Mouse (Mus musculus) CD4-positive, CD25-positive, alpha-beta regulatory T cell, adult 4 months (primary cell): ENCODE data around the gene Tm2d1. TPM values are rescaled to one million over a fixed set of nuclear protein-coding genes. Genes with fewer than 3 reads are reported as not detected.
"Not testable (repeated sequence)": the region's sequence is repeated elsewhere in the genome, so short reads cannot be mapped to it uniquely, and the experiment has no call there.

Experiments
- ATAC-seq: one replicate; pipeline ENCODE4 v1.8.0; 2017
- polyA plus RNA-seq, 2 experiments: library from polyadenylated mRNA; unstranded; fragments of 100-300 nt; shearing (Covaris generic); gene quantifications; one replicate each; pipeline ENCODE4 v1.2.1; 2017

The Tm2d1 gene
- 10 to 100 TPM; 30.2 to 42.1 TPM for polyA plus RNA-seq

DNA sequence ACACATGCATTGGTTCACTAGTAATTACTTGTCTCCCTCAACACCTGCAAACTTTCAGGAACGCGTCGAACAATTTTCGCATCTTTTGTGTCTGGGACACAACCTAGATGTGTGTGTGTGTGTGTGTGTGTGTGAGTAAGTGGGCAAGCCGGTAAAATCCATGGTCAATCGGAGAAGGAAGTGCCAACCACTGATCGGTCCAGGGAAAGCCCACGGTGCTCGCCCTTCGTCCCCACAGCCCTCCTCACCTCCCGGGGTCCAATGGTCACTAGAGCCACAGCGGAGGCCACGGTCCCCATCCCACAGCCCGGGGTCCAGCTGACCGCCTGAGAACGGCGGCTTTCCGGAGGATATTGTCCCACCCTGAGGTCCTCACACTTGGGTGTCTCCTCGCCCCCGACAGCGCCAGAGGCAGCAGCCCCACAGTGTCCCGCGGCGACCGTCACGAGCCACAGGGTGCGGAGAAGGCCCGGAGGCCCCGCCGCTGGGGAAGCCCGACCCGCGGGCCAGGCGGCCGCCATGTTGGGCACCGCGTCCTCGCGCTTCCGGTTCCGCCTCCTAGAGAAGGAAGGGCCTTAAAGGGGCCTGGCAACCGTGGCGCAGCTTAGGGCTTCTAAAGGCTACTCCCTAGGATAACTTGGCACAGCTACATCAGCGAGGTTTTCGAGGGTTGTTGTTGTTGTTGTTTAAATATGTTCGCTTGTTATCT, at the start of gene Tm2d1:
Tm2d1 (minus strand) TSS at position 591 of the 709 bp plus-strand sequence.
- ATAC-seq, result peak; percentile 98

DNA sequence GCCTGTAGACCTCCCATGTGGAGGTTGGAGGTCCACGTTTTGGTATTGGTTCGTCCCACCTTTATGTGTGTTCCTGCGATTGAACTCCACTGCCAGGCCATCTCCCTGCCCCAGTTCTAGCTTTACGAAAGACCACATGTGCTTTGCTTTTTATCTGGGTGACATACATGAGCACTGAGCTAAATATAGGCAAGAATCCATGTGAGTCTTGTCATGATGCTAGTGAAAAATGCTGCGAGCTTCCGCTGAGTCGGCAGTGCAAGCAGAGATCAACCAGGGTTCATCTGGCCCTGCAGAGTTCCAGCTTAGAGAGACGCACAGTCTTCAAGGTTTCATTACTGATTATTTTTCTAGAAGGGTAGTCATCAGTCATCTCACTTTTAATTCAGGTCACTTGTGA, 45.3 kb upstream of the Tm2d1 start:
- no peak for ATAC-seq

DNA sequence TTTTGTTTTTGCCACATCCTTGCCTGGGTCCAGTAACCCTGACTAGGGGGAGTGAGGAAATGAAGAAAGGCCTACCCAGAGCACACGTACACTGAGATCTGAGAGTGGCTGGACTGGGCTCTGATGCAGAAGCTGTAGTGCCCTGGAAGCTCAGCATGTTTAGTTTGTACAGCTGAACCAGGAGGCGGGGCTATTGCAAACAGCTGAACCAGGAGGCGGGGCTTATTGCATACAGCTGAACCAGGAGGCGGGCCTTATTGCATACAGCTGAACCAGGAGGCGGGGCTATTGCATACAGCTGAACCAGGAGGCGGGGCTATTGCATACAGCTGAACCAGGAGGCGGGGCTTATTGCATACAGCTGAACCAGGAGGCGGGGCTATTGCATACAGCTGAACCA, 32.0 kb upstream of the Tm2d1 start:
- not testable (repeated sequence) for ATAC-seq

DNA sequence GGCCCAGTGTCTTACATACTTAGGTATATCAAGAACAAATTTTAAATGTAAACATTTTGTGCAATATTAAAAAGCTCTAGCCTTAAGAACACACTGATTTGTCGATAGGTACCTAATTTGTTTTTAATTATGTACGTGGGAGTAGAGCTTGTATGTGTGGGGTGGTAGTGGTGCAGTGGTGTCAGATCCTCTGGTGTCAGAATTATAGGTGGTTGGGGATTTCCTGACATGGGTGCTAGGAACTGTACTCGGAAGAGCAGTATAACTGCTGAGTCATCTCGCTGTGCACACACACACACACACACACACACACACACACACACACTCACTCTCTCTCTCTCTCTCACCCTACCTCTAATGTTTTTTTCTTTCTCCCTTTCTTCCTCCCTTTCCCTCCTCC, 25.3 kb upstream of the Tm2d1 start:
- ATAC-seq, result peak; percentile 53

DNA sequence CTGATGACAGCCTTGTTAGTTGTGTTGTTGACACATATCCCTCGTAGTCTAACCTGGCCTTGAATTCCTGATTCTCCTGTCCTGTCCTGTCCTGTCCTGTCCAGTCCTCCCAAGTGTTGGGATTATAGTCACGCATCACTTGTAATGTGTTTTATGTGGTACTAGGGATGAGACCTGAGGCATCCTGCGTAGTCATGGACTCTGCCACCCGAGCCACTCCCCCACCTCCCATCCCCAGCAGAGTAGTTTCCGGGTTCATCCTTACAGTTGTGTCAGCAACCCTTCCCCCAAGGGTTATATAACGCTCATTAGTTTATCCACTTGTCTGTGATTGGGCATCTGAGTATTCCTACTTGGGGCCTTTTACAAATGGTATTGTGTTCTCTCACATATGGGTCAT, 21.3 kb upstream of the Tm2d1 start:
- no peak for ATAC-seq

DNA sequence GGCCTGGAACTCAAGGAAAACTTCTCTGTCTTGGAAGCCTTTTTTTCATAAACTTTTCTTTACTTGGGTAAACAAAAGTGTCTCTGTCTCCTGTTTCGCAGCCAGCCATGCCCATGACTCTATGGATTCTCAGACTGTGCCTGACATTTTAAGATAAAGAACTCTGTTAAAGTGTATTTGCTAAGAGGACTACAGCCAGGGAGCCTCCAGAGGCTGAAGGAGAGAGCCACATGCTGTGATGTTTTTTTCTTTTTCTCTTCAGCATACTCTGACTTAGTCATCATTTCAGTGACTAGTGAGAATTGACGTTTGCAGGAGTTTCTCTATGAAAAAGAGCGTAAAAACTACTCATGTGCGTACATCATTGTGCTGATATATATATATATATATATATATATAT, 20.4 kb upstream of the Tm2d1 start:
- no peak for ATAC-seq

DNA sequence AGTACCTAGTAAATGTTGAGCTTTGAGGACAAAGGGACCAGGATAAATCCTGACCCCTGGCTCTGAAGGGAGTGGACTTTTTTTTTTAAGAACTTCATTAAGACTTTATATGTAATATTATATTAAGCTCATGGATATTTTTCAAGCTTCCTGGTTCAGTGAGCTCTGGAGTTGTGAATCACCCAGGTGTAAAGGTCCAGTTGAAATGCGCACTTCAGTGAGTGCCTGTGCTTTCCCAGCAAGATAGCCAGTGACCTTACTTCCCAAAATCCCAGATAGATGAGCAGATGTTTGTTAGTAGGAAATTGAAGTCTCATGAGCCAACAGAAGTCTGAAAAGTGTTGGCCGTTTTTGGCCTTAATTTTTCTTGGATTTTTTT, 18.5 kb upstream of the Tm2d1 start:
- ATAC-seq, result no peak

DNA sequence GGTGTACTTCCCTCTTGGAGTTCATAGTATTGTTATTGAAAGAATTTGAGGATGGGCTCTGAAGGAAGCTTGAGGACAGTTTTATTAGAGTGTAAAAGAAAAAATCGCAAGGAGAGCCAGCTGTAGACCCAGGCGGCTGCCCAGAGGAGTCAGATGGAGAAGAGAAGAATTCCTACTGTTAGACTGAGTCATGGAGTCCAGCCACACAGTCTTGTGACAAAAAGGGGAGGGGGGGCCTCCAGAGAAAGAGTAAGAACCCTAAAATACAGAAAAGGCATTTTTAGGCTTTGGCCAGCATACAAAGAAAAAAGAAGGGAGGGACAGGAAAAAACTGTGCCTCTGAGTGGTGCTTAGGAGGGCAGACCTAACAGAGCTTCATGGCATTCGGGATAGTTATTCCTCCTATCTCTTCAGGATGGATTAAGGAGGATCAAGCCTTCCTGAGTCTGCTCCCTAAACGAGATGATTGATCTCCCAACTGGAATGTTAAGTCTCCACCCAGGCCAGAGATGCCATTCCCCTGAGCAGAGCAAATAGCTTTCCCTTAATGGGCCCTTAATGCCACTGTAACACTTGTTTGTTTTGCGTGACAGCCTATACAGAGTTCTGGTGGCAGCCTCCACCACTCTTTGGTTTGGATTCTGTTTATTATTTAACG, 17.9 kb upstream of the Tm2d1 start:
- no peak for ATAC-seq

DNA sequence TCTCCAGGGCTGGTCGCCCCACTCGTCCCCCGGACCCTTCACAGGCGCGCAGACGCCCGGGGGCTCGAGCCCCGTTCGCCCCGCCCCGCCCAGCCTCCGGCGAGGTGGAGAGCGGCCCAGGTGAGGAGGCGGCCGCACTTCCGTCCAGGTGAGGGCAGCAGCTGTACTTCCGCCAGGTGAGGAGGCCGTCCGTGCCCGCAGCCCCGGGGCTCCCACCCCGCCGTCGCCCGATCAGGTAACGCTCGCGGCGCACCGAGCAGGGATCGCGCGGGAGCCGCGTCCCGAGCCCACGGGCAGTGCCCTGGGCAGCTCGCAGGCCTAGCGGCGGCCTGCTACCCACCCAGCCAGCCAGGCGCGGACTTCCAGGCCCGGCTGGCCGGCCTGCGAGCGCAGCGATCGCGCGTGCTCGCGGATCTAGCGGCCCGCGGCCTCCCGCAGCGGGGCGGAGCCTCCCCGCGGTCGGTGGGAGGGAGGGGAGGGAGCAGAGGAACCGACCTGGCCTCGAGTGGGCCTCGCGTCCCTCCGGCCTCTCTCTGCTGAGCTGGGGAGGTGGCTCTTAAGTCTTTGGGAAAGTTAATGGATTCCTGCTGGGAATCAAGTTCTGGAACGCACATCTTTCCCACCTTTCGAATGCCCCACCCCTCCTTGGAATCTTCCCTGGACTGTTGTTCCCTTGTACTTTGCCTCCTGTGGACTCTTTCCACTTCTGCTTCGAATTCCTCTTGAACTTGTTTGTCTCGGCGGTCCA, 12.8 kb upstream of the Tm2d1 start, which contains the start of gene Patj:
Patj (plus strand) TSS at position 96 of the 748 bp plus-strand sequence.
- ATAC-seq, result peak; percentile 75

DNA sequence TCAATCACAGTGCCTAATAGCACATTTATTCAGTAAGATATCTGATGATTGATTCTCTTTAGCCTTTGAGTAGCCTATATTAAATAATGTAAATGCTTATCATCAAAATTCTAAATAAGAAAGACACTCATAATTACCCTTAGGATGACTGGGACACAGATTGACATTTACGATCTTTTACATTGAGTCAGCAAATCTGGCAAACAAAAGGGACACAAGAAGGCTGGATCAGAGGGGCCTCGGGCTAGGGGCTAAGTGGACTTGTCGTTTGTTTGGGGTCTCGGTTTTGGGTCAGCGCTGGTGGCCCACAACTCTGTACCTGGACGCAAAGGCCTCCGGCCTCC, 12.2 kb upstream of the Tm2d1 start:
- ATAC-seq, result peak; percentile 16

DNA sequence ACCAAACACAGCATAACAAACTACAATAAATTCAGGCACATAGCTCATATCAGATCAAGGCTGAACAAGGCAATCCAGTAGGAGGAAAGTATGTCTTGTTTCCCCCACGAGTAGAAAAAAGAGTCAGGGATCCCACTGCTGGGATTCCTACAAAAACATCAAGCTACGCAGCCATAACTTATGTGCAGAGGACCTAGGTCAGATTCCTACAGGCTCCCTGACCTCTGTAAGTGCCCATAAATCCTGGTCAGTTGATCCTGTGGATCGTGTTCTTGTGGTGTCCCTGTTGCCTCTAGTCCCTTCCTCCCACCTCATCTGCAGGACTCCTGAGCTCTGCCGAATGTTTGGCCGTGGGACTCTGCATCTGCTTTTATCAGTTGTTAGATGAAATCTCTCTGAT, 1.9 kb upstream of the Tm2d1 start:
- ATAC-seq, result no peak

DNA sequence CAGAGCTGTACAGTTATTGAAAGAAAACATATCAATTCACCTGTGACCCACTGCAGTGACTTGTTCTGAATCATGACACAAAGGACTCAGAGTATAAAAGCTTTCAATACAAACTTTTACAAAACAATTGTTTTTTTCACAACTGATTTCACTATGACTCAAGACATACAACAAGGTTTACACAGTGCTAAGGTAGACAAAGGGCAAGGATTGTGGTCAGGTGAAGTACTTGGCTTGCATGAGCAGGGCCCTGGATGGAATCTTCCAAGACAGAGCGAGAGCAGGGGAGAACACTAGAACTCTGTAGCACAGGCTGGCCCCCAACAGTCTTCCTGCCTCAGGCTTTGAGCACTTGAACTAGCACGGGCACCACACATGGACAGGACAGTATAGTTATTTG, 6.2 kb downstream of the Tm2d1 start:
- ATAC-seq, result no peak

DNA sequence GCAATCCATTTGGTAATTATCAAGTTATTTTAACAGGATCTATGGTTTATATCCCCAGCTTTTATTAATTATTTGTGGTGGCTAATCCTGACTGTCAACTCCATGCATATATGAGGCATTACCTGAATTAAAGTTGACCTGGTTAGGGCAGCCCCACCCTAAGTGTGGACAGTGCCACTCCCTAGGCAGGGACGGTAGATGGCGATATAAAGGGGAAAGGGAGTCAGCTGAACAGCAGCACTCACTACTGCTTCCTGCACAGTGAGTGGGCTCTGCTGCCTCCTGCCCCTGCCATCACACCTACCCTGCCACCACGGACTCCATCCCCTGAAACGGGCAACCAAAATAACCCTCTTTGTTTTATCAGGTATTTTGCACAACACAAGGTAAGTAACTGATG, 7.7 kb downstream of the Tm2d1 start:
- peak; percentile 43 for ATAC-seq

DNA sequence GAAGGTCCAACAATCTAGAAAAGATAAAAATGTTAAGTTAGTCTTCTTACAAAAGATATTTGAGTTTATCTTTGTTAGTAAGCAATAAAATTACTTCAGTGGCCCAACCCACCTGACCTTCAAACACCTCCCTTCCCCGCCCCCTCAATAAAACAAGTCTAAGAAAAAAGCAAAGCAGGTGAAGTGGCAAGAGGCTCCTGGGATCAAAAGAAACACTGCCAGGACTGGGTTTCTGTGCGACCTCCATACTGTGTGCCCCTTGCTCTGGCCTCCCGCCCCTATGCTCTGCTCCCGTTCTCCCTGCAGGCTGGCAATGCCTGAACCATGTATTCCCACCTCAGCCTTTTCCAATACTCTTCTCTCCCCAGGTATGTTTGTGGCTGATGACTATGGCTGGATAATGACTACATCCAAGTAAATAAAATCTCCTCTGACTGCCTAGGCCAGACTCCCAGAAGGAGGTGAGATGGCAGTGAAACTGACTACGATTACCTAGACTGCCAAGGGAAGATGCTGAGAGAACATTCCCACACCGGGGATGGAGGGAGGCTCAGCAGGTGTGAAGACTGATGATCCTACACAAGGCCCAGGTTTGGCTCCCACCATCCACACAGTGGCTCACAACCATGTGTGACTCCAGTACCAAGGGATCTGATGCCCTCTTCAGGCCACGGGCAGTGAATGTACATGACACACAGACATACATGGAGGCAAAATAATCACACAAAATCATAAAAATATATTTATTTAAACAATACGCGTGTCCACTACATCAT, 24.9 kb downstream of the Tm2d1 start:
- no peak for ATAC-seq

DNA sequence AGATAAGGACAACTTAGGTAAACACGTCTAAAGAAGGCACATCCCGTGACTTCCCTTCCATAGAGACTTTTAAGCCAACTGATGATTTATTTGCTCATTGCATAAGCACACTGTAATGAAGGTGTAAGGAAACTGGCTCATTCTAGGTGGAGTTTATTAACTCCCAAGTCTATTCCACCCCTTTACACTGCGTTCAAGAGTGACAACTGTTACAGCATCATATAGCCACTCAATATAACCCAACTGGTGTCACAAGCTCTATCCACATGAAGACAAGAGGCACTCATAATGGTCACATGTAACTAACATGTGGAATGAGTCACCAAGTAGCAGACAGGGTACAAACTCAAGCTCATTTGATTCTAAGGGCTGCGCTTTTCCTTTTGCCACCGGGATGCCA, 34.5 kb downstream of the Tm2d1 start:
- no peak for ATAC-seq

DNA sequence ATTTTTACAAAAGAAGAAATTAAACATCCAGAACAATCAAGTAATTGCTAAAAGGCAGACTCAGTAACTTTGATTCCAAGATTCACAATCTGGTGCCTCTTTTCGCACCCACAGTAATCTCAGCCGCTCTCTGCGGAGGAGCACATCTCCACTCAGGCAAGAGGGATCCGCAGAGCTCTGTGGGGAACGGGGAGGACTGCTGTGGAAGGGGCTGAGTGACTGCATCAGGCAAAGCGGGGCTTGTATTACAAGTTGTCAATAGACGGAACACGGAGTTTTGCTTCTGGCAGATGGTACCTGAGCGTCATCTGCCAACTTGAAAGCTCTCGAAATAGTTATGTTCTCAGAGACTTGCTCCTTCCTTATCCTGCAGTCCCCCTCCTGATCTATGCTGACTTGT, 37.3 kb downstream of the Tm2d1 start:
- ATAC-seq, result no peak

DNA sequence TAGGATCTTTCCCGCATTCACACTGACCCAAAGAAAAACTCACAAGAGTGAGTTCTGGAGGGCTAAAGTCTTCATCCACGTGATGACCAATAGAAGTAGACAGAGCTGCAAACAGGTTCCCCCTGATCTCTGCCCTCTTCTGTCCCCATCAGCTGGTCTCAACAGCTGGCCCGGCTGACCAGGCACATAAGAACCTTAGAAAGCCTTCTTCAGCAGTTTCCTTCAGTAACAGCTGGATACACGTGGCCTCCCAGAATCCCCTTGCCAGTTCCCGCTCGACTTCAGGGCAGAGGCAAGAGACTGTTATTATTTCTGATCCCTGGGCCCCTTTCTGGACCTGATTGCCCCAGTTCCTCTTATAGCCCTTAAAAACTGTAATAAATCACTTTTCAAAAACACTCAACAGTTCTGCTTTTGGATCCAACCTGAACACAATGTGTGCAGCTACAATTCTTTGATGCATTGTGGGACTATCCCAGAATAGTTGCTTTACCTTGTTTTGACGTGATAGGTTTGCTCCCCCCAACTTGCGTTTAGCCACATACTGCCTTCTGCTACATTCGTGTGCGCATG, 43.0 kb downstream of the Tm2d1 start:
- no peak for ATAC-seq

DNA sequence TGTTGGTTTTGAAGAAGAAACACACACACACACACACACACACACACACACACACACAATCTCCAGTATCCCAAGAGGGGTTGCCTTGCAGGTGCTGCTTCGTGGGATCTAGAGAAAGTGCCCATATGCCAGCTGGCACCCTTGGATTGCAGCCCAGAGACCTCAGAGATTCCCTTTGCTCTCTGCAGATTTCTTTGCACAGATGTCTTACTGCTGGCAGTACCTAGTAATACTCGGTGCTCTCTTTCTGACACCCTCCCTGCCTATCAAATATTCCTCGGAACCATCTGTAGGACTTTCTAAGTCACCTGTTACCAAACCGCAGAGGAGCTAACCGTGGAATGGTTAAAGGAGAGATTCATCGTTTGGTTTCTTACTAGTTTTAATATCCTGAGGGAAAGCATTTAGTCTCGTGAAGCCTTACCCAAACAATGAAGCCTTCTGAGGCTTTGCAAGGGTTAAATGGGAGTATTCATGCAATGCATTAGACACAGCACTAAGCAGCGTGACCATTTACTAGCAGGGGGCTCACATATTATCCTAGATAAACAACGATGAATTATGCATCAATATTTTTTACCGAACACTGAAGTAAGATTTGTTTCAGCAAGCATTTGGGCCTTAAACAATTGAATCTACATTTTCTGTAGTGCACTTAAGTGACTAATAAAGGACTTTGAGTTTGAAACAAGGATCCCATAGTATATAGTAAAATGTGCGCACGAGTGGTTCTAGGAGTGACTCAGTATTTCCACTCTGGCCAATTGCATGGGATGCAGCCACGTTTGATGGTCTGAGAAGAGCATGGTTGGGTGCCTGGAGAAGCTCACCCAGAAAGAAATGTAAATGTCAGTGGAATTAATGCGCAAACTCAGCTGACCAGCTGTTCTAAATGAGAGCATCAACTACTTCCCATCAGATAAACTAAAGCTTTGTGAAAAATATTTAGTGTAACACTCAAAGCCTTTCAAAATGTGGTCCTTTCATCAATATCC, 44.2 kb downstream of the Tm2d1 start:
- ATAC-seq, result no peak

DNA sequence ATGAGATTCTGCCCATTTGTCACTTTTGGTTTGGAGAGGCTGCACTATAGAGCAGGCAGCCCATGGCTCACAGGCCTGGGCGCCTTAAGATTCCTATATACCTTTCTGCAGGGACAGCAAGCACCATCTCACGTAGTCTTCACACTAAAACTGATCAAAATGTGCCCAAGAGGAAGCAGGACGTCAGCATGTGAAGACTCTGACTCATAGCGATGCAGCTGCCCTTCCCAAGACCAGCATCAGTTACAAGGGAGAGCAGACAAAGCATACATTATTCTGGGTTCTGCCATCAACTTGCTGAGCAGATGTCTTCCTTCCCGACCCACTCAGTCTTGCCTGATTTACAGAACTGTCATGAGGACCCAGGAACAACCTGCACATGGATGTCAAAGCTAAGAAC, 45.9 kb downstream of the Tm2d1 start:
- ATAC-seq, result no peak

DNA sequence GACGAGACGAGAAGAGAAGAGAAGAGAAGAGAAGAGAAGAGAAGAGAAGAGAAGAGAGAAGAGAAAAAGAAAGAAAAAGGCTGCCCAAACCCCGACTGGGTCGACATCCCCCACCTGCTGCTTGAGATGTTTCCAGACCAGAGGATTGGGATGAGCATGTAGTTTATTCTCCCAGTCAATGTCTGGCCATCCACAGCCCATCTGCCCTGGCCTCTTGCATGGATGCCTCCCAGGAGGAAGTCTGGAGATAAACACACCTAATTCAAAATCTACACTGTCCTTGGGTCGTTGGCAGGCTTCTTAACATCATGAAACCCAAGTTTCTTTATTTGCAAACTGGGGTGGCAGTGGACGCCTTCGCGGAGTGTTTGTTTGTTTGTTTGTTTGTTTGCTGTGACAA, 47.4 kb downstream of the Tm2d1 start:
- no peak for ATAC-seq

DNA sequence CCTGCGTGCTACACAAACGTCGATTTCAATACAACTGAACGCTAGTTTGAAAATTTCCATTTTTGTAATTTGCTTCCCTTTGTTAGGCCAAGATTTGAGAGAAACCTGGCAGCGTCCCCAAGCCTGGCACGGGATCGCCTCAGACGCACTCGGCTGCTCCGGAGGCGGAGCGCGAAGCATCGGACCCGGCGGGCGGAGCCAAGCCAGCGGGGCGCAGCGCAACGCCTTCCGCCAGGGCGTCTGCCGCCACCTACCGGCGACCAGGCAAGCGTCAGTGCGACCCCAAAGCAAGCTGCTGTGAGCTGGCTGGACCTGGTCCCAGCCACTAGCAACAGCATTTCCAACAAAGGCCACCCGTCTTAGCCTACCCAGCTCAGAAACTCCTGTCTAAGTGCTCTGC, 60.9 kb downstream of the Tm2d1 start:
- ATAC-seq, result peak; percentile 97
